Mouse (Mus musculus) heart, postnatal 0 days (tissue): ENCODE results near the gene Cd86. TPM values are rescaled to one million over a fixed set of nuclear protein-coding genes. Genes with fewer than 3 reads are reported as not detected.

Experiments used
- ATAC-seq: fragments of 200-750 bp; cut with Nextera tagmentation; 2 replicates; pipeline ENCODE4 v1.8.0; 2017; ENCODE audit warnings: low read depth, moderate number of reproducible peaks, moderate library complexity; ENCODE audit not compliant: insufficient read depth
- DNase-seq: peaks from one replicate; pipeline ENCODE4 v3.0.0-alpha.2; 2016; ENCODE audit warnings: low spot score
- H3K27ac ChIP-seq: fragments of 300-500 bp; sonication (generic); 2 replicates; pipeline ENCODE4 v1.5.1; 2014; ENCODE audit warnings: low read depth, mild to moderate bottlenecking
- H3K27me3 ChIP-seq: fragments of 300-500 bp; sonication (generic); 2 replicates; pipeline ENCODE4 v1.6.1; 2014; ENCODE audit warnings: low read length, mixed read lengths; ENCODE audit not compliant: control insufficient read depth, insufficient read depth
- H3K36me3 ChIP-seq: fragments of 300-500 bp; sonication (generic); replicated peaks from 2 replicates; pipeline ENCODE4 v1.6.1; 2014; ENCODE audit warnings: low read length, mixed read lengths; ENCODE audit not compliant: control insufficient read depth, insufficient read depth
- H3K4me1 ChIP-seq: fragments of 300-500 bp; sonication (generic); 2 replicates; pipeline ENCODE4 v1.6.1; 2014; ENCODE audit warnings: antibody characterized with exemption; ENCODE audit not compliant: control insufficient read depth, insufficient read depth
- H3K4me2 ChIP-seq: fragments of 300-500 bp; sonication (generic); 2 replicates; pipeline ENCODE4 v1.6.1; 2014; ENCODE audit warnings: low read depth, mild to moderate bottlenecking, low read length, moderate library complexity
- H3K4me3 ChIP-seq: fragments of 300-500 bp; sonication (generic); 2 replicates; pipeline ENCODE4 v1.5.1; 2014; ENCODE audit warnings: low read depth, low read length
- H3K9ac ChIP-seq: fragments of 300-500 bp; sonication (generic); replicated peaks from 2 replicates; pipeline ENCODE4 v1.6.1; 2014; ENCODE audit warnings: low read depth, low read length, mixed read lengths
- H3K9me3 ChIP-seq: fragments of 300-500 bp; sonication (generic); replicated peaks from 2 replicates; pipeline ENCODE4 v1.6.1; 2016; ENCODE audit warnings: low read length; ENCODE audit not compliant: control insufficient read depth
- CTCF ChIP-seq: IDR thresholded peaks from 2 replicates; pipeline ENCODE4 v1.5.1; 2016; ENCODE audit warnings: antibody characterized with exemption, control low read depth, low read depth
- EP300 ChIP-seq: IDR thresholded peaks from 2 replicates; pipeline ENCODE4 v1.6.1; 2016; ENCODE audit warnings: antibody characterized with exemption, low read depth
- WGBS: fragments of 180-500 bp; shearing (Covaris S2); extraction: QIAGEN DNeasy Blood & Tissue Kit; methylation state at CpG from one replicate; pipeline ENCODE4 v1.1.7; 2014; 5-methylcytosine and 5-hydroxymethylcytosine counted together
- polyA plus RNA-seq: library from polyadenylated mRNA; unstranded; fragments of >200 nt; fragmentation: Nextera tagmentation; extraction: Ambion mirVana; gene quantifications from 2 replicates; pipeline ENCODE4 v1.2.1, GENCODE M21; 2015
- total RNA-seq: library from RNA; depleted of rRNA; stranded (reverse); fragments of >200 nt; gene quantifications from 2 replicates; pipeline ENCODE4 v1.2.3, GENCODE M21; 2014; ENCODE audit warnings: low replicate concordance

Cd86 gene
- total and polyA plus RNA-seq, 2 experiments from 2014 or later, result 0.19 to 0.77 TPM

- no peak for ATAC-seq
- Histone ChIP-seq H3K4me1 (peaks cover 9% of the 10 kb centered on the region), H3K36me3 (no peaks in the 10 kb centered on the region), H3K27me3 (no peaks in the 10 kb centered on the region), H3K9me3 (no peaks in the 10 kb centered on the region), H3K9ac (no peak overlapping the region), H3K27ac (no peak overlapping the region), H3K4me2 (no peak overlapping the region), H3K4me3 (no peak overlapping the region)
- DNase-seq, result no peak
- no peak for TF ChIP-seq EP300
- no peak for TF ChIP-seq CTCF
- WGBS, result 73% methylated on average over 4 of the region's 4 CpGs
Observed at GRCm38 (mm10) chr16:36598265-36598664, 67.6 kb downstream of the Cd86 start.

- no peak for ATAC-seq
- Histone ChIP-seq H3K27me3 (no peaks in the 10 kb centered on the region), H3K9ac (no peak overlapping the region), H3K27ac (no peak overlapping the region), H3K36me3 (no peaks in the 10 kb centered on the region), H3K4me1 (peaks cover 9% of the 10 kb centered on the region), H3K4me2 (no peak overlapping the region), H3K4me3 (no peak overlapping the region), H3K9me3 (no peaks in the 10 kb centered on the region)
- no peak for TF ChIP-seq EP300
- no peak for DNase-seq
- WGBS, result 84% methylated on average over 10 of the region's 10 CpGs
Observed at GRCm38 (mm10) chr16:36596671-36597410, 69.0 kb downstream of the Cd86 start.

DNA sequence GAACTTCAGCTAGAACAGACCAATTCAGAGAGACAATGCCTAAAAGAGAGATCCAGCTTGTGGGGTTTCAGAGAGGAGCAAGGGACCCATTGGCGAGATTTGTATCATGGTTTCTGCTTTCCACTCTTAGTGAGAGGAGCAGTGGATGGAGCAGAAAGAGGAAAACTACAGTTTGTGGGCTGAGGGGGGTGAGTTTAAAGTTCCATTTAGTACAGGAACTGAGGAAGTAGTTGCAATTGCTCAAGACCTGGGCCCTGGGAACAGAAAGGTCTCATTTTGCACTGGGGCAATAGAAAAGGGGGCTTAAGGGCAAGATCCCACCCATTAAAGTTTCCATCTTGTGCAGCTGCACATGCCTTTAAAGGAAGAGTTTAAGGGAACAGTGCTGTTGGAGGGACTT is 76.0 kb downstream of the Cd86 start:
- no peak overlapping the region for H3K4me2 ChIP-seq
- ATAC-seq (no peak), DNase-seq (no peak)
- no peaks in the 10 kb centered on the region for H3K9me3 ChIP-seq
- H3K36me3 ChIP-seq, result no peaks in the 10 kb centered on the region
- H3K4me1 ChIP-seq, result no peaks in the 10 kb centered on the region
- H3K27me3 ChIP-seq, result no peaks in the 10 kb centered on the region
- H3K27ac ChIP-seq, result no peak overlapping the region
- 74% methylated on average over 1 of the region's 1 CpGs for WGBS
- no peak overlapping the region for H3K9ac ChIP-seq
- no peak for TF ChIP-seq EP300
- TF ChIP-seq CTCF, result no peak
- H3K4me3 ChIP-seq, result no peak overlapping the region

- DNase-seq (no peak), ATAC-seq (no peak)
- Histone ChIP-seq H3K4me3 (no peak overlapping the region), H3K9me3 (no peaks in the 10 kb centered on the region), H3K27me3 (no peaks in the 10 kb centered on the region), H3K36me3 (no peaks in the 10 kb centered on the region), H3K4me1 (no peaks in the 10 kb centered on the region), H3K9ac (no peak overlapping the region), H3K4me2 (no peak overlapping the region), H3K27ac (no peak overlapping the region)
- WGBS, result 46% methylated on average over 4 of the region's 4 CpGs
- TF ChIP-seq CTCF (no peak), EP300 (no peak)
Observed at GRCm38 (mm10) chr16:36587971-36588370, 77.9 kb downstream of the Cd86 start.

- no peak overlapping the region for H3K9ac ChIP-seq
Observed at GRCm38 (mm10) chr16:36582073-36582472, 83.8 kb downstream of the Cd86 start.

DNA sequence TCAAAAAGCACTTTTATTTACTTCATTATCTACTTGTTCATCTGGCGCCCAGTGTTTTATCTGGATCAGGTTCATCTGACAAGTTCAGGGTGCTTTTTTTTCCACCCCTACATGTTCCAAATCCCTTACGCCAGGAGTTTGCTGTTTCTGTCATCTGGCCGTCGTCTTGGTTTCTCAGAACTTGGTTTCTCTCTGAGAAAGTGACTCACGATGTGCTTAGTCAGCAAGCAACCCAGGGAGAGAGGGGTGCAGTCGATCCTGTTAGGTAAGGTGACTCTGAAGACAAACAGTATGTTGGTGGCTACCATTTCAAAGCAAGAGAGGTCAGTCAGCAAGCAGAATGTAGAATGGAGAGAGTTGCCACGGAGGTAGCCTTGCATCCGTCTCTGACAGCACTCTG is 93.9 kb downstream of the Cd86 start:
- no peak overlapping the region for H3K4me2 ChIP-seq

More at GRCm38 (mm10) chr16:36582073-36582472, 83.8 kb downstream of the Cd86 start:
- Histone ChIP-seq H3K36me3 (no peaks in the 10 kb centered on the region), H3K4me1 (no peaks in the 10 kb centered on the region), H3K27ac (no peak overlapping the region), H3K27me3 (no peaks in the 10 kb centered on the region), H3K9me3 (no peaks in the 10 kb centered on the region), H3K4me3 (no peak overlapping the region), H3K4me2 (no peak overlapping the region)
- ATAC-seq (no peak), DNase-seq (no peak)
- 61% methylated on average over 3 of the region's 3 CpGs for WGBS
- no peak for TF ChIP-seq CTCF

More for the DNA sequence above, 93.9 kb downstream of the Cd86 start:
- H3K4me1 ChIP-seq, result no peaks in the 10 kb centered on the region
- H3K36me3 ChIP-seq, result no peaks in the 10 kb centered on the region
- no peaks in the 10 kb centered on the region for H3K27me3 ChIP-seq
- ATAC-seq (no peak), DNase-seq (no peak)
- H3K9me3 ChIP-seq, result no peaks in the 10 kb centered on the region
- no peak overlapping the region for H3K4me3 ChIP-seq
- TF ChIP-seq EP300 (no peak), CTCF (no peak)
- no peak overlapping the region for H3K9ac ChIP-seq
- H3K27ac ChIP-seq, result no peak overlapping the region
- 68% methylated on average over 8 of the region's 8 CpGs for WGBS
